Mouse (Mus musculus) cerebellum, postnatal 36 days (tissue): ENCODE measurements at regions not wholly inside any gene's neighbourhood (a gene's known extent, or its start where the extent isn't known, plus 50 kb on each side); places are given as distances from the start of the nearest gene placed in this dataset.

ENCODE experiments used
- DNase-seq, 2 experiments: peaks; one replicate each; pipeline ENCODE4 v3.0.0; 2021 to 2022; ENCODE audit warnings: mixed read lengths in 2 of 2

DNA sequence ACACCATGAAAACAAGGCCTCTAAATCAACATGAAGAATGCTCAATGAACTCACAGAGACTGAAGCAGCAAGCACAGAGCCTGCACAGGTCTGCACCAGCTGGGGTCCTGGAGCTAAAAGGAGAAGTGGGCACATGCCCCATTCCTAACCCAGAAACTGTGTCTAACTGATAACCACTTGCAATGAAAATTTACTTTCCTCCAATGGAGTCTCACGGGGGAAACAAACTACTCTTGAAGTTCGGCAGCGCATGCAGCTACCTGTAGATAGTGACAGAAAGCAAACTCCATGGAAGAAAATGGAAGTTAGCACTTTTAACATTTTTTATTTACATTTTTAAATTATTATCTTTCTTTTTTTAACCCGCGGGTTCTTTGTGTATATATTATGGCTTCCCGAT lies 76.8 kb upstream of the Akap6 start:
- DNase-seq: no peak

DNA sequence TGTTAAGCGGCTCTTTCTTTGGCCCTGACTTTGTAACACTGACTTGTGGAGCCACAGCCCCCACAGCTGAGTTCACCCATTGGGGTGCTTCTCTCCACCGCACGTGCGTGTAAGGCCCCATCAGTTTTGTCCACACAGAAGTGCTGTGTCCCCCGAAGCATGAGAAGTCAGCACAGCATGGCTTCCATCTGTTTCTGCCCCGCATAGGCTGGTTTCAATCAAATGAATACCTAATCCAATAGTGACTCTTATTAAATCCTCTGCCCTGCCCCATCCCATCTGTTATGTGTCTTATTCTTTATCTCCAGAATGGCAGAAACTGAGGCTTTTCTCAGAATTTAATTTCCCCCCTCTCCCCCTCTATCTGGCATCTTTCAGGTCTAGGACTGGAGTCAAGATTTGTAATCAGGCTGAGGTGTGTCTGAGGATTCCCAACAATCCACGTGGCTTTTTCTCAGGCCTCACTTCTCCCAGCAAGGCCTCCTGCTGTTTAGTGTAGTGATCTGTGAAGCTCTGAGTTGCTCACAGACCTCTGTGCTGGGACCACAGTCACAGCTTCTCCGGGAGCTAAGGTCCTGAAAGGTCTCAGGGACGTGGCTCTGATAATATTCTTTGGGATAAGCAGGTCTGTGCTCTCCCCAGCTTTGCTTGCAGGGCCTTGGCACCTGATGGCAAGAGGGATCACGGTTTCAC lies 75.6 kb upstream of the Akap6 start:
- no peak for DNase-seq

DNA sequence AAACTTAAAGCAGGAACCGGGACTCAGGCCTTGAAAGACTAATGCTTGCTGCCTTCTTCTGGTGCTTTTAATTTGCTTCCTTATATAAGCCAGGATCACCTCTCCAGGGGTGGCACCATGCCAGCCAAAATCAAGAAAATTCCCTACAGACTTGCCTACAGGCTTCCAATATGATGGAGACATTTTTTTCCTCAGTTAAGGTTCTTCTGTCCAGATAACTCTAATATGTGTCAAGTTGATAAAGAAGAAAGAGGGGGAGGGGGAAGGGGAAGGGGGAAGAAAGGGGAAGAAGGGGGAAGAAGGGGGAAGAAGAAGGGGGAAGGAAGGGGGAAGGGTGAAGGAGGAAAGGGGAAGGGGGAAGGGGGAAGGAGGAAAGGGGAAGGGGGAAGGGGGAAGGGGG lies 74.3 kb upstream of the Akap6 start:
- DNase-seq: no peak

DNA sequence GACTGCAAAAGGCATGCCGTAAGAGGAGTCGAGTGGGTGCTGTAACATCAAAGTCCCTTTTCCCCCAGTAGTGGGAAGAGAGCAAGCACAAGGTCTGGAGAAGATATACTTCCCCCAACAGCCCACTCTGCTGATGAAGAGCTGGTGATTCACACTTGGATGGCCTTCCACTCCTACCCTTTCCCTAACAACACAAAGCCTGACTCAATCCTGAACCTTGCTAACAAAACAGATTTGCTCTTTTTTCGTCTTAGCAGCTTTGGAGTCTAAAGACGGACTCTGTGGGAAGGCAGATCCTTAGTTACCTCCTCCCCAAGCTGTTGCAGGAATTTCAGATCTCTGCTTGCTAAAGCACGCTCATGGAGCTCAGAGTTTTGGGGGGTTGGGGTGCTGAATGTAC lies 70.4 kb upstream of the Akap6 start:
- no peak for DNase-seq

DNA sequence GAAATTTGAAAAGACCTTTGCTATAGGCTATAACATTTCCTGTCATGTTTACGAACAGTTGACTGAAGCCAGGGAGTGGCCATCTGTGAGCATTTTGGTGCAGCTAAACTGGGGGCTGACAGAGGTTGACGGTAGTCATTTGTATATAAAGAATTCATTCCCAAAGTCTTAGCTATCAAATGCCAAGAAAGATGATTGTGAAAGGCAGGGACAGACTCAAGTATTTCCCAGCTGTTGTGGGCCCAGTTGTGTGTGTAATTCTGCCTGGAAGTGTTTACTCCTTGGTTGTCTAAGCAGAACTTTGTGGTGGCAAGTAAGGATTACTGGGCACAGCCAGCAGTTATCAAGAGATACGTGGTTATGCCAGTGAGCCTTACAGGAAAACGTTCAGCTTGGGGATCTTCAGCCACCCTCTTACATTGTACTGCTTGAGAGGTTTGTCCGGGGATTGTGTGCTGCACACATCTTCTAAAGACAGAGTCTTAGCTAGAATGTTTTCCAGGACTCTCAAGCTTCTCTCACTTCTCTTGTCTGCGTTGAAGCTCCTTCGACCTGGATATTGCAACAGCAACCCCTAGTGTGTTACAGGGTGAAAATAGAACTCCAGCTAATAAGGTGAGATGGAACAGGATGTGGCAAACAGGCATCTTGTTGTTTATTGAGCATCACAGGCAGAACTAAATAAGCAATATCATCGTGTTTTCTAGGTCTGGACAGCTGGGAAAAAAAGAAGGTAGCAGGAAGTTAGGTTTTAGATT lies 63.9 kb upstream of the Akap6 start:
- no peak for DNase-seq

DNA sequence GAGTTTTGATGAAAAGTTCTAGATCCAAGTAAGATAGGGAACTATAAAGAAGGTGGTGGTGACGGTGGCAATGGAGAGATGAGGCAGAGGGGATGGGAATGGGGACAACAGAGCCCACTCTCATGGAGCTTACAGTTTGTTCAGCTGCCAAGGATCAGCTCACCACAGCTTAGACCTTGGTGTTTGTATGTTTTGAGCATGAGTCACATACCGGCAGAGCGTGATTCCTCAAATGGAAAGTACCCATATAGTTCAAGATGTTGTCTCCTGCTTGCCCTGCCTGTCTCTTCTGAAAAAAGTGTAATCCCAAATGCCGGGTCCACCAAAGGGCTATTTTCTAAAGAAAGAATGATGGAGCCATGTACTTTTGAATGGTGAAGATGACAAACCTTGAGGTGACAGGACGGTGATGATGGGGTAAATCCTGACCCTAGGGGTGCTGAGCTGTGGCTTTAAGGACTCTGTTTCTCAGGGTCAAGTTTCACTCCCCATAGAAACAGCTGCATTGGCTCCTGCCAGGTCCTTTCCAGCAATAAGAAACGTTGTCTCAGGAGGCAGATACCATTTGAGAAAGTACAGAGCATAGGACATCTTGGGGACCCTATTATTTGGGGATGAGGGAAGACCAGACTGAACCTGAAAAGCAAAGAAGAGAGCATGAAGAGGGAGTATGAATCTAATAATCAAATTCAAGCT lies 62.8 kb upstream of the Akap6 start:
- DNase-seq: no peak

DNA sequence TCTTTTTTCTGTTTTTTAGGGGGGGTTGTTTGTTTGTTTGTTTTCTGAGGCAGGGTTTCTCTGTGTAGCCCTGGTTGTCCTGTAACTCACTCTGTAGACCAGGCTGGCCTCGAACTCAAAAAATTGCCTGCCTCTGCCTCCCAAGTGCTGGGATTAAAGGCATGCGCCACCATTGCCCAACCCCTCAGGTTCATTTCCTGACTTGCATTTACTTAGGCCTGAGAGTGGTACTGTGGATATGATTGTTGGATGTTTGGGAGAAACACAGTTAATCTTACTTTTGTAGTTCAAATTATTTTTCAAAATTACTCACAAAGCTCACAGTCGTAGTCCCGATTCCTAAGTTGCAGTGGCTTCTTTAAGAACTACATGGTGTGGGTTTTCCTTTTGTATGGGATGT lies 62.3 kb upstream of the Akap6 start:
- no peak for DNase-seq

DNA sequence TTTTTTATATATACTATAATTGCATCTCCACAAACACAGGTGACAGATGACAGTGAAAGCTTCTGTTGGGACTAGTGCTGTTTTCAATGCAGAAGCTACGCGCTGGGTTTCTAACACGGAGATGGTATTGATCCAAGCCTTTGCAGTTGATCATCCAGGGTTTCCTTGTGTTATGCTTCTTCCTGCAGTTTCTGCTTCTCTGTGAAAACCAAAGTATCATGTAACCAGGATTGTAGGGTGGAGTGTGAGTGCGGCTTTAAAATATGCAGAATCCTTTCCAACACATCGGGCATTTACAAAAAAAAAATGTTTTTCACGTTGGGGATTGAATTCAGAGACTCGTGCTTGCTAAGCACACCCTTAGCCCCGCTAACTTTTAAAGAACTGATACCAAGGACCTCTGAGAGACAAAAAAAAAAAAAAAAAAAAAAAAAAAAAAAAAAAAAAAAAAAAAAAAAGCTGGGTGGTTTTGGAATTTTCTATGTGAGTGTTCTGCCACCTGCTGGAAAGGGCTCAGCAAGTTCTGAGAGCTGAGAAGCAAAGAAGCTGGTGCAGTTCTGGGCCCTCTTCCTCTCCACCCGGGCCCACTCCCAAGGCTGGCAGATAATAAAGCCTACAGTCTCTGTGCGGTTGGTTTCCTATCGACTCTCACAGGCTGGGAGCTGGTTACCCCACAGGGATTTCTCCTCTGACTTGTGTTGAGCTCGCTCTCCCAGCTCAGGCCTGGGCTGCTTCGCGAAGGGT lies 61.5 kb upstream of the Akap6 start:
- peak; percentile 45 to 54 for DNase-seq

DNA sequence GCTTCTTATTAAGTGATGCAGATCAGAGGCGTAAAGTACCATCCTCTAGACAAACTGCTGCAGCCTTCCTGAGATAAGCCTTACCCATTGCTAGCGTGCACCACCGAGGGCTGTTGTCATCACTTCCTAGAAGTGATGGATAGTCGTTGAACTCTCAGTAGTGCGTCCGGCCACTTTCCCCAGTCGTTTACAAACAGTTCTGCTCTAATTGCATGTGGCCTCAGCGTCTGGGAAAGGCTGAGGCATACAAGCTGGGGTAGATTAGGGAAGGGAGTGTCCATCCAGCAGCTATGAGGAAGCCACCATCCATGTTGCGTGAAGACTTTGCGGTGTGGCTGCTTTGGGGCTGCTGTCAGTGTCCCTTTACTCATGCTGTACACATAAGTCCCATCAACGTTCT lies 60.7 kb upstream of the Akap6 start:
- no peak for DNase-seq

DNA sequence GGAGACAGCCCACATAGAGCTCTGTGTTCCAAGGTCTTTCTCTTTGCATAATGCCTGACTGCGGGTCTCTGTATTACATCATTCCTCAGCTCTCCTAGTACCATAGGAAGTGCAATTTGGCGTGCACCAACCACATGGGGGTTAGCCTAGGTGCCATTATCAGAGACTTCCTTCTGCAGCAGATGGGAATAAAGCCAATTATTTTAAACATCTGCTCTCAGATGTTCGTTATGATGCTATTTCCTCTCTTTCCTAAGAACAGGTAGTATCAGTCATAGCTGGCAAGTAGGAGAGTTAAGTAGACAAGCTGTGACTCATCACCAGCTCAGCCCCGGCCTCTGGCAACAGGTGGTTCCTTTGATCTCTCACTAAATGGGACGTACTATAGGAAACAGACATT lies 55.1 kb upstream of the Akap6 start:
- DNase-seq: no peak
